Mouse (Mus musculus): Measurements from ENCODE around the gene Nnmt. TPM values are rescaled to one million over a fixed set of nuclear protein-coding genes. Genes with fewer than 3 reads are reported as not detected.

The Nnmt gene
- polyA plus RNA-seq, 1 experiment from 2014 or later = 0.74 TPM

DNA sequence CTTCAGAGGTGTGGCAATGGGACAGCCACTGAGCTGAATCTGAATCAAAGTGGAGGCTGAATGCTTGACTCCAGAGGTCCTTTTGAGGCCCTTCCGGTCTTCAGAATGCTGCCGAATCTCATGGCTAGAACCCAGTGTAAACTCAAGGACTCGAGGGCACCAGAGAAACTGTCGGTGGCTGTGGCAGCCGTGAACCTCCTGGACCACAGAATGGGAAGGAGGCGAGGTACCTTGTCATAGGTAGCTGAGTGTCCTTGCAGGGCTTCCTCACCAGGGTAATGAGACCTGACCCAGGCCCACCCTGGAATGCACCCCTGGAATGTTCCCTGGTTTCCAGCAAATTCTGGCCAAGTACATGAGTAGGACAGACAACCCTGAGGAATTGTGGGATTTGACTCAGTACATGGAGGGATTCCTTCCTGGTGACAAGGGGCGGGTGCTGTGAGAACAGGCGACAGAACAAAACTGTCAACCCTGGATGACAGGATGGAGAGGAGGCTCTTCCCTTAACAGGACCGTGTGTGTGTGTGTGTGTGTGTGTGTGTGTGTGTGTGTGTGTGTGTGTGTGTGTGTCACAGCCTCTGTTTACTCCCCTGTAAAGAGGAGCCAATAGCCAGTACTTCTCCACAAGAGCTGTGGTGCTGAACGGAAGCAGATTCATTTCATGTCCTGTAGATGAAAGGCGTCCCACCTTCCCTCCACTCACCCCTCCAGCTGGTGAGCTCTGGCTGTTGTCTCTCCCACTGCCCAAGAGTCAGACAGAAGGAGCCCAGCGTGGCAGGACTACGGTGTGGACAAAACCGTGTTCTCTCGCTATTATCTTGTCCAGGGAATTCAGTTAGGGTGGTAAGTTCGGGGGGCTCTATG lies 42.1 kb upstream of the Nnmt start:
- WGBS = 40% methylated on average over 16 of the region's 16 CpGs
- Histone ChIP-seq H3K4me2 (replicated peaks) (no peak overlapping the region), H3K36me3 (no peaks in the 10 kb centered on the region), H3K4me3 (no peak overlapping the region), H3K4me1 (peaks cover 25% of the 10 kb centered on the region), H3K9me3 (peaks cover 3% of the 10 kb centered on the region; the same call in 1 of the 2 replicates), H3K27ac (replicated peaks) (no peak overlapping the region), H3K27me3 (0 out of 2 replicates have a peak, but pooled peaks cover 6% of the 10 kb centered on the region), H3K9ac (replicated peaks) (no peak overlapping the region)
- no peak; the same call in 1 of the 2 replicates for ATAC-seq (replicated peaks)

DNA sequence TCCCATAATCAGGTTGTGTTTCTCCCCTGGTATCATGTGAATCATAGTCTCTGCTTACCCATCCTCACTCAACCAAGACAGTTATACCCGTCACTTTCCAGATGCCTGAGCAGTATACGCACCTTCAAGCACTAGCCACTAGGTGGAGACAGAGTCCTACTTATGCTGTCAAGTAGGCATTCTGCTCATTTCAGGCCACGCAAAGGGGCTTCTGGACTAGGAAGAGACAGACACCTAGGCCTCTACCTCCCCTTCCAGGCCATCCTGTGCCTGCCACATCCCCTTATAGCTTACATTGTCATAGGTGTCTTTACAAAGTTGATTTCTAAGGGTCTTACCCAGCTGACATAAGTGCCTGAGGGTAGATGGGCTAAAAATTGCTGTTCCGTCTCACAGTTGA lies 41.3 kb upstream of the Nnmt start:
- no peak overlapping the region for H3K27ac ChIP-seq (replicated peaks)
- no peaks in the 10 kb centered on the region for H3K36me3 ChIP-seq
- peaks cover 25% of the 10 kb centered on the region for H3K4me1 ChIP-seq
- no peak overlapping the region for H3K4me3 ChIP-seq
- WGBS = 22% methylated on average over 4 of the region's 4 CpGs
- no peak overlapping the region for H3K9ac ChIP-seq (replicated peaks)
- H3K9me3 ChIP-seq = peaks cover 3% of the 10 kb centered on the region; the same call in 1 of the 2 replicates
- no peak overlapping the region for H3K4me2 ChIP-seq (replicated peaks)
- peak; percentile 79 for ATAC-seq (replicated peaks)
- H3K27me3 ChIP-seq = peaks cover 7% of the 10 kb centered on the region; the same call in 1 of the 2 replicates

DNA sequence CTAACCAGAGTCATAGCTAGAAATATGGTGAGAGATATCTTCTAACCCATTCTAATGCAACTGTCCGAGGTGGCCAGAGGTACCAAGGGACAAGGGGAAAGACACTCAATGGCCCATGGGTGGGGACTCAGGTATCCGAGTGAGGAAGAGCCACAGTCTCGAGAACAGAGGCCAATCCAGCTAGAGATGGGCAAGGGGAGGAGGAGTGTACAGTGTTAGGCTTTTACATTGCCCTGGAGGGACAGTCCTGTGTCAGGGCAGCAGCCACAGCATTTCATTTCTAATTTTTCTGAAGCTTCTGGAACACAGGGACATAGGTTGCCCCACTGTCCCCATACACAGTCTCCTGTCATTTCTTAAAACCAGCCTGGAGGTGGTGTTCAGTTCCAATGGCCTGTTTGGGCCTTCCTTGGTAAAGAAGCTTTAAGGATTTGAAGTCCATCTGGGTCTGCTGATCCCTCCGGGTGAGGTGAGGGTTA lies 40.7 kb upstream of the Nnmt start:
- peaks cover 3% of the 10 kb centered on the region; the same call in 1 of the 2 replicates for H3K9me3 ChIP-seq
- H3K4me3 ChIP-seq = no peak overlapping the region
- H3K27ac ChIP-seq (replicated peaks) = no peak overlapping the region
- 66% methylated on average over 4 of the region's 4 CpGs for WGBS
- no peak overlapping the region for H3K4me2 ChIP-seq (replicated peaks)
- H3K36me3 ChIP-seq = no peaks in the 10 kb centered on the region
- H3K27me3 ChIP-seq = peaks cover 13% of the 10 kb centered on the region; the same call in 1 of the 2 replicates
- ATAC-seq (replicated peaks) = no peak
- H3K9ac ChIP-seq (replicated peaks) = no peak overlapping the region
- peaks cover 25% of the 10 kb centered on the region for H3K4me1 ChIP-seq

DNA sequence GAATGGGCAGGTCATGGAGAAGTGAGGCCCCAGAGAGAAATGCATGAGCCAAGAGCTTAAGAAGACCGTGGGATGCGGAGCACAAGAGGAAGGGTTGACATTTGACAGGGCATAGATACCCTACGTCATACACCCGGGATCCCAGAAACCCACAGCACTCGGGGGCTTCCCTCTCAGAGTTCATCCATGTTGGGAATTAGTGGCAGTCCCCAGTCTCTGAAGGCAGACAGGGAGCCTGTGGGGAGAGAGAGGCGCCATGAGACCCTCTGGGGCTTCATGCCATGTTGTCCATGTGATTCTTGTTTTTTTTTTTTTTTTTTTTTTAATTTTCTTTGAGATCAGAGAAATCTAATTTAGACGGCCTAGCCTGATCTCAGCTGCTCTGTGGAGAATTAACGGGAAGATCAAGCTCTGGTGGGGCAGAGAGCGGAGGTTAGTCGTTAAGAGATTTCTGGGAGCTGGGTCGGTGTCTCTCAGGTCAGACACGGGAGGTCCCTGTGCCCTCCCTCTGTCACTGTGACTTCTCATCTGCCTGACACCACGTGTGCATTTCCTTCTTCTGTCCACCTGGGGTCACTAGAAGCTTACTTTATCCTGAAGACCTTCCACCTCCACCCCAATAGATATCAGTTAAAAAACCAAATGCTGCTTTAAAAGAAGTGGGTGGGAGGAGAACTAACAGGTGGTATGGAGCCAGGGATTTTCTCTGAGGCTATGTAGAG lies 40.1 kb upstream of the Nnmt start:
- WGBS = 52% methylated on average over 13 of the region's 13 CpGs
- no peaks in the 10 kb centered on the region for H3K36me3 ChIP-seq
- H3K9ac ChIP-seq (replicated peaks) = no peak overlapping the region
- no peak overlapping the region for H3K27ac ChIP-seq (replicated peaks)
- no peak overlapping the region for H3K4me3 ChIP-seq
- peaks cover 3% of the 10 kb centered on the region; the same call in 1 of the 2 replicates for H3K9me3 ChIP-seq
- H3K4me2 ChIP-seq (replicated peaks) = no peak overlapping the region
- H3K27me3 ChIP-seq = peaks cover 19% of the 10 kb centered on the region; the same call in 1 of the 2 replicates
- ATAC-seq (replicated peaks) = no peak
- peaks cover 25% of the 10 kb centered on the region for H3K4me1 ChIP-seq

DNA sequence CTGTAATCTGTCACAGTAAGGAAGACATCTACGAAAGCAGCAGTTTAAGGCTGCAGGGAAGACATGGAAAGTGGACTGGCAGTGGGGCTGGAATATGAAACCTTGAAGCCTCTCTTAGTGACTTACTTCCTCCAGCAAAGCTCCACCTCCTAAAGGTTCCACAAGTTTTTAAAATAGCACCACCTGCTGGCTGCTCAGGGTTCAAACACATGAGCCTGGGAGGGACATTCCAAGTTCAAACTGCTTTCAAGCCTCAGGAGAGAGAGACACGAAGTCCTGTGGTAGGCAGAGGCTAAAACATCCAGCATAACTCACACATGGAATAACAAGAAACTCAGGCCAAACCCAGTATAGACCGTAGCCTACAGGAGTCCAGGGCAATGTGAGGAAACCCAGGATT lies 39.4 kb upstream of the Nnmt start:
- Histone ChIP-seq H3K4me2 (replicated peaks) (no peak overlapping the region), H3K9ac (replicated peaks) (no peak overlapping the region), H3K27me3 (peaks cover 24% of the 10 kb centered on the region; the same call in 1 of the 2 replicates), H3K9me3 (peaks cover 3% of the 10 kb centered on the region; the same call in 1 of the 2 replicates), H3K36me3 (no peaks in the 10 kb centered on the region), H3K27ac (replicated peaks) (no peak overlapping the region), H3K4me1 (peaks cover 20% of the 10 kb centered on the region), H3K4me3 (no peak overlapping the region)
- no peak for ATAC-seq (replicated peaks)
- 76% methylated on average over 3 of the region's 3 CpGs for WGBS

DNA sequence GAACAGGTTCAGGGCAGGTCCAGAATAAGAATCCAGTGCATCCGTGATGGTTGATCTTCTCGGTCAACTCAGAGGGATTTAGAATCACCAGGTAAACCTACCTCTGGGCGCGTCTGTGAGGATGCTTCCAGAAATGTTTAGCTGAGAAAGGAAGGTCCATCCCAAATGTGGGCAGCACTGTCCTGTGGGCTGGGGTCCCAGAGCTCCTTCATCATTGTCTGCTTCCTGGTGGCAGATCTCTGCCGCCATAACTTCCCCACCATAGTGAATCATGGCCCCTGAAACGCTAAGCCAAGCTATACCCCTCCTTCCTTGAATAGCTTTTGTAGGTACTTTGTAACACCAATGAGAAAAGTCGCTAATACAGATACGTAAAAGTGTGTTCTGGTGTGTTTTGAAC lies 36.7 kb upstream of the Nnmt start:
- H3K4me1 ChIP-seq = peaks cover 11% of the 10 kb centered on the region
- no peak overlapping the region for H3K9ac ChIP-seq (replicated peaks)
- no peak overlapping the region for H3K4me3 ChIP-seq
- H3K27me3 ChIP-seq = peaks cover 27% of the 10 kb centered on the region; the same call in 1 of the 2 replicates
- H3K27ac ChIP-seq (replicated peaks) = no peak overlapping the region
- no peak for ATAC-seq (replicated peaks)
- peaks cover 3% of the 10 kb centered on the region; the same call in 1 of the 2 replicates for H3K9me3 ChIP-seq
- no peaks in the 10 kb centered on the region for H3K36me3 ChIP-seq
- no peak overlapping the region for H3K4me2 ChIP-seq (replicated peaks)
- 91% methylated on average over 8 of the region's 8 CpGs for WGBS

DNA sequence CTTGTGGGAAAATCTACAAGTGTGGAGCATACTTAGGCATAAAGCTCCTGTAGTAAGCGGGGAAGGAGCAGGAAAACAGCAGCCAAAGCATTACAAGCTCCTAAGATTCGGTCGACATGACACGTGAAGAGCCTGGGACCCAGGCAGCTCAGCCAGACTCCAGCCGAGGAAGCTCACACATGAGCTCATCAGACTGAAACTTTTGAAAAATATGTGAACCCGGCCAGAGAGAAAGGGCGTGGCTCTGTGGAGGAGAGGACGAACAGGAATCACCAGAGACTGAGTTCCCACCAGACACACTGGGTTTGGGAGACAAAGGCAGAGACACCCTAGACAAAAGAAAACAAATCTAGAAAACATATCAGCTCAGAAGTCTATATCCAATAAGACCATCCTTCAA lies 35.9 kb upstream of the Nnmt start:
- peaks cover 3% of the 10 kb centered on the region; the same call in 1 of the 2 replicates for H3K9me3 ChIP-seq
- H3K4me1 ChIP-seq = peaks cover 11% of the 10 kb centered on the region
- H3K4me2 ChIP-seq (replicated peaks) = no peak overlapping the region
- no peak overlapping the region for H3K4me3 ChIP-seq
- H3K27me3 ChIP-seq = peaks cover 30% of the 10 kb centered on the region; the same call in 1 of the 2 replicates
- 88% methylated on average over 8 of the region's 8 CpGs for WGBS
- no peak overlapping the region for H3K27ac ChIP-seq (replicated peaks)
- ATAC-seq (replicated peaks) = no peak
- no peaks in the 10 kb centered on the region for H3K36me3 ChIP-seq
- H3K9ac ChIP-seq (replicated peaks) = no peak overlapping the region

DNA sequence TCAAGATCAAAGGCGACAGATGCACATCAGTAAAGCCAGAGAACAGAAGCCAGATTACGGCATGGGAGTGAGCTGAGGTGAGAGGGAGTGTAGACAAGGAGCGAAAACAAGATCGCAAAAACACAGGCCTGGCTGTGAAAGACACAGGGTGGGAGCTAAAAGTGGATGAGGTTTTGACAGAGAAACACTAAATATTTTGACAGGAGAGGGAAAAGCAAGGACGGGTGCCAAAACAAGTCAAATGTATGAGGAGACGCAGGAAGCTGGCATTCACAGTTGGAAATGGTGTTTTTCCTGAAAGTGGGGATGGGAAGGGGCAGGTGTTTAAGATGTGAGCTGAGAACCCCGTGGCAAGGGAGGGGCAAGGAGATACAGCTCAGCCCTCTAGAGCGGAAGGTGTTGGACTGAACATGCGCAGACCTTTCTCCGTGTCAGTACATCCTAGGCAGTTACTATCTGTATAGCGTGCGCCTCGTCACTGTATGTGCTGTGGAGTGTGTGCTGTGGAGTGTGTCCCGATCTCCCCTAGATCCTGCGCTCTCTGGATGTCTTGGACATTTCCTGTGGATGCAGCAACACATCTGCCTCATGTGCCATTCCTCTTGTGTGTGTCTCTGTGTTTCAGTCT lies 33.3 kb upstream of the Nnmt start:
- ATAC-seq (replicated peaks) = peak; percentile 87
- Histone ChIP-seq H3K27me3 (peaks cover 30% of the 10 kb centered on the region; the same call in 1 of the 2 replicates), H3K9ac (replicated peaks) (no peak overlapping the region), H3K9me3 (no peaks in the 10 kb centered on the region), H3K4me1 (peaks cover 11% of the 10 kb centered on the region), H3K4me2 (replicated peaks) (no peak overlapping the region), H3K27ac (replicated peaks) (no peak overlapping the region), H3K36me3 (no peaks in the 10 kb centered on the region), H3K4me3 (no peak overlapping the region)
- WGBS = 43% methylated on average over 15 of the region's 15 CpGs

DNA sequence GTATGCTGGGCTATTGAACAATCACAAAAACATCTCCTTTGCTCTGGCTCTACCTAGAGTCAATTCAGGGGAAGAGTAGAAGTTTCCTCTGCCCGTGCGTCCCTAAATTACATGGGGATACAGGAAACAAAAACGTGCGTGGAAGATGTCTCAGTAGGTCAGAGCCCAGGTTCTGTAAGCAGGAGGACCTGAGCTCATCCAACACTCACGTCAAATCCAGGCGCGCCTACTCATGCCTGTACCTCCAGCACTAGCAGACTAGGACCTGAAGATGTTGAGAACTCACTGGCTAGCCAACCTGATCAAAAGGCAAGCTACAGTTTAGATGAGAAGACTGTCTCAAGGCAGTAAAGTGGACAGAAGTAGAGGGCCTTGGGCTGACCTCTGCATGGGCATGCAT lies 32.2 kb upstream of the Nnmt start:
- Histone ChIP-seq H3K4me2 (replicated peaks) (no peak overlapping the region), H3K27ac (replicated peaks) (no peak overlapping the region), H3K9me3 (no peaks in the 10 kb centered on the region), H3K9ac (replicated peaks) (no peak overlapping the region), H3K36me3 (no peaks in the 10 kb centered on the region), H3K27me3 (peaks cover 30% of the 10 kb centered on the region; the same call in 1 of the 2 replicates), H3K4me1 (peaks cover 11% of the 10 kb centered on the region), H3K4me3 (no peak overlapping the region)
- ATAC-seq (replicated peaks) = no peak
- 94% methylated on average over 7 of the region's 7 CpGs for WGBS

DNA sequence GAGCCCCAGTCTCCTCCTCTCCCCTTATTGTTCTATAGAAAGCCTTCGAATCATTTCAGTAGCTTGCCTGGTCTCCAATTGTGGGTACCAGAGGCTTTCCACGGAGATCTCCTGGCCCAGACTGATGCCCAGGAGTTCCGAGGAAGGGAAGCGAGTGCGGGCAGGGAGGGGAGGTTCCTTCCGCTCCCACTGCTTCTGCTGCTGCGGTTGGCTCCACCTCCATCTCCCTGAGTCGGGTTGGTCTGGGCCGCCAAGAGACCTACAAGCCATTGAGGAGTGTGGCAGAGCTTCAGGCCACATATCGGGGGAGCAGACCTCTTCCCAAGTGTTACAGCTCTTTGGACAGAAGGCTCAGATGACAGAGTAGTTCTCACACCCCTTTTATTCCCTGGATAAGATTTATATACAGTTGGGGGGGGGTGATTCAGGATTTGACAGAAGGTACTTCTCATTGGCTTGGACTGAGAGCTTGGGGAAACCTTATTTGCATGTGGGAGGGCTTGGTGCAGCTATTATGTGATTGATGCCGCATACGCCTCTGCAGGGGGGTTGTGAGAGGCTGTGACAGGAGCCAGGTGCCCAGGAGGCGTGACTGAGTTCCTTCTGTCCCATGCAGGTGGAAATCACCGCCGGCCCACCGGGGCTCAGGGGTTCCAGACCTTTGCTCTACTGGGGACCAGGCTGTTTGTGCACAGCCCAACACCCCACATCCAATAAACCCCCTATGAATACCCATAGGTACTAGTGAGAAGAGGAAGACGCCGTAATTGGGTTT lies 30.8 kb upstream of the Nnmt start:
- H3K36me3 ChIP-seq = no peaks in the 10 kb centered on the region
- peaks cover 11% of the 10 kb centered on the region for H3K4me1 ChIP-seq
- WGBS = 51% methylated on average over 18 of the region's 18 CpGs
- H3K9ac ChIP-seq (replicated peaks) = no peak overlapping the region
- H3K4me3 ChIP-seq = no peak overlapping the region
- peaks cover 24% of the 10 kb centered on the region; the same call in 1 of the 2 replicates for H3K27me3 ChIP-seq
- H3K9me3 ChIP-seq = no peaks in the 10 kb centered on the region
- H3K27ac ChIP-seq (replicated peaks) = no peak overlapping the region
- no peak for ATAC-seq (replicated peaks)
- no peak overlapping the region for H3K4me2 ChIP-seq (replicated peaks)

DNA sequence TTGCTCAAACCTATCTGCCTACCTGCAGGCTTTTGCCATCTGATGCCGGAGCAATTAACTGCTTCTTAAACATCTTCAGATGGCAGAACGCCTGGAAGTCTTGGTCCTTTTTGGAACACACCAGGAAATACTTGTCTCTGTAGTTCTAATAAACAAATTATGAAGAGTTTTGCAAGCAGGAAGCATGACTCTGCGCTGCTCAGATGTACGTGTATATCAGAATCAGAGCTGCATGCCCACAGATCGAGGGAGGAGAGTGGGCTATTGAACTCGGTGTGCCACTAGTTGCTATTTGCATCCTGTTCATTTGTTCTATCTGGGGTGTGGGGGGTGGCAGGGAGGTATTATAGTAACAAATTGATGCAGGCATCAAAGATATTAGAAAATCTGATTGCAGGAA lies 28.2 kb upstream of the Nnmt start:
- WGBS = 80% methylated on average over 6 of the region's 6 CpGs
- Histone ChIP-seq H3K36me3 (no peaks in the 10 kb centered on the region), H3K9ac (replicated peaks) (no peak overlapping the region)

More for the DNA sequence above, 28.2 kb upstream of the Nnmt start:
- Histone ChIP-seq H3K27ac (replicated peaks) (no peak overlapping the region), H3K9me3 (no peaks in the 10 kb centered on the region), H3K27me3 (peaks cover 11% of the 10 kb centered on the region; the same call in 1 of the 2 replicates), H3K4me1 (peaks cover 6% of the 10 kb centered on the region; the same call in 1 of the 2 replicates), H3K4me2 (replicated peaks) (no peak overlapping the region), H3K4me3 (no peak overlapping the region)
- no peak for ATAC-seq (replicated peaks)
